Mouse (Mus musculus) kidney, adult 8-10 months (tissue): ENCODE data around the gene Slc23a2.

ENCODE experiments used
- DNase-seq, 2 experiments: peaks; one replicate each; pipeline ENCODE4 v3.0.0; 2022

The Slc23a2 gene

DNA sequence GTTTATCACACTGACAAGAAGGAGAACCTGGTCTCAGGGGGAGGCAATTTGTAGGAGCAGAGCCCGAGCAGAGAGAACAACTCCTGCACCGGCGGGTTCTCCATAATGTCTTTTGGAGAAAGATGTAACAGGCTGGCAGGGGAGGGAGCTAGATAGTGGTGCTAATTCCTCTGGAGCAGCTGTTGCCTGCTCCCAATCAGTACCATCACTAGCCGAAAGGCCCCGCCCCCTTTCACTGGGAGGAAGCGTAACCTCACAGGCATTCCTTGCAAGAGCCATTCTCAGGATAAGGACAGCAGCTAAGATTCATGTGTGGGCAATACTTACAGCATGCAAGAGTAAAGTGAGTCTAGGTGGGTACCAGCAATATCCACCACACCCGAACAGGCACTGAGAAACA is 127.3 kb downstream of the Slc23a2 start:
- DNase-seq, result no peak

DNA sequence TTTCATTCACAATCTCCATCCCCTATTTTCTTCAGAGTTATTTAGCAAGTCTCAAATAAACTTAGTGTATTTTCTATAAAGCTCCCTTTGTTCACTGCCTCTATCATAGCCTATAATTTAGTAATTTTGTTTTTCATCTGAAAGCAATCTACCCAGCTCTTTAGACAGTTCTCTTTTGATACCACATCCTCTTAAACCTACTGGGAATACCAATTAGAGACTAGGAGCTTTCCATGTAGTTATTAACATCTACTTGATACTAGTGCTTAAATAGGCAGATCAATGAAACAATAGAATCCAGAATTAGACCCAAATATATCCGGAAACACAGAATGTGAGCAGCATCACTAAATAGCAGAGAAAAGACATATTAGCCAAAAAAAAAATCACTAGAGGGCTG is 128.9 kb downstream of the Slc23a2 start:
- no peak for DNase-seq

DNA sequence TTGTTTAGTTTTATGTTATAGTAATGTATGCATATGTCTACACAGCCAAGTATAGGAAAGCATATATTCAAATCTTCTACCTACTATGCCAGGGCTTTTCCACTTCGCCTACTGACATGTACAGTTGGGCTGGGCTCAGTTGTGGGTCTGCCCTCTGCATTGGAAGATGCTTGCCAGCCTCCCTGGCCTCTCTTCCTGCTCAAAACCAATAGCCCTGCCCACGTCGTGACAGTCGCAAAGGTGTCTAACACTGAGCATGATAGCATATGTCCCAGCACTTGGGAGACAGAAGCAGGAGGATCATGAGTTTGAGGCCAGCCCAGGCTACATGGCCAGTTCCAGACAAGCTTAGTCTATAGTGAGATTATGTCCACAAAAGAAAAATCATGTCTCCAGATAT is 131.8 kb downstream of the Slc23a2 start:
- DNase-seq, result no peak

DNA sequence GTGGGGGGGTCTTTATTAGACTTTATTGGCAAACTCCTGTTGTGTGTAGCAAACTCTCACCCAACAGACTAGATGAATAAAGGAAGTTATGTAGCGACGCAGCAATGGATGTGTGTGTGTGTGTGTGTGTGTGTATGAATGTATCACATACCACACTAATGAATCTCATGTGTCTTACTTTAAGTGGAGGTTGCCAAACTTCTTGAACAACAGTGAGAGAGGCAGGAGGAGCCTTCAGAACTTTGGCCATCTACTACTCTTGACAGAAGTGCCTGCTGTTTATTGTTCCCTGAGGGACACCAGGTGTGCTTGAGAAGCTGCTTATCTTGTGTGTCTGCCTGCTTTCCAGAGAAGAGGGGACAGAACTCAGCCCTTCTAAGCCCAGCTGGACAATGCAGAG is 134.1 kb downstream of the Slc23a2 start:
- no peak for DNase-seq

DNA sequence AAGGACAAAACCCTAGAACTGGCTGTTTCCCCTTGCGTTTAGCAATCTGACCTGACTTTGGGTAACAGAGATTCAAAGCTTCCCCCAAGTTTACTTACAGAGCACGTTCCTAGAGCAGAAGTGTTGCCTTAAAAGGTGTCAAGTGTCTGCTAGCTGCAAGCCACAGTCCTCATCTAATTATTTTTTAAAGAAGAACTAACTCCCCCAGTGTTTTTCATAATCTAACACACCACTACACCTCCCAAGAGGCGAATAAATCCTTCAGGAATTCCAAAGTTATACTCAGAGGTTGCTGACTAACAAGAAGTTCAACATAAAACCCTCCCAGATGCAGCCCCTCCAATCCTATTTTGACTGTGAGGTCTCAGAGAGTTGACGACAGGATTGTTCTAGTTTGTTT is 136.7 kb downstream of the Slc23a2 start:
- DNase-seq, result no peak

DNA sequence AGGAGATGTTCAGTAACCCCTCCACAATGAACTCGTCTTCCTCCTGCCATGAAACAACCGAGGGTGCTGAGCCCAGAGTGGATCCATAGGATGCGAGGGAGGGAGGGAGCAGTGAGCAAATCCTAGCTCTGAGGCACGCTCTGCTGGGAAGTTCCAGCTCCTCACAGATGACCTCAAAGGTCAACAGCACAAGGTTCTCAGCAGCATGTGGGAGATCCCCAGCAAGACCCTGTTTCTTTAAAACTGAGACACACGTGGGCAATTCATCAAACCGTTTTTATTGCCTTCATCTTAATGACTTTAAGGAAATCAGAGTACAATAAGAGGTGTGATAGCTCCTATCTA is 137.5 kb downstream of the Slc23a2 start:
- DNase-seq, result no peak

DNA sequence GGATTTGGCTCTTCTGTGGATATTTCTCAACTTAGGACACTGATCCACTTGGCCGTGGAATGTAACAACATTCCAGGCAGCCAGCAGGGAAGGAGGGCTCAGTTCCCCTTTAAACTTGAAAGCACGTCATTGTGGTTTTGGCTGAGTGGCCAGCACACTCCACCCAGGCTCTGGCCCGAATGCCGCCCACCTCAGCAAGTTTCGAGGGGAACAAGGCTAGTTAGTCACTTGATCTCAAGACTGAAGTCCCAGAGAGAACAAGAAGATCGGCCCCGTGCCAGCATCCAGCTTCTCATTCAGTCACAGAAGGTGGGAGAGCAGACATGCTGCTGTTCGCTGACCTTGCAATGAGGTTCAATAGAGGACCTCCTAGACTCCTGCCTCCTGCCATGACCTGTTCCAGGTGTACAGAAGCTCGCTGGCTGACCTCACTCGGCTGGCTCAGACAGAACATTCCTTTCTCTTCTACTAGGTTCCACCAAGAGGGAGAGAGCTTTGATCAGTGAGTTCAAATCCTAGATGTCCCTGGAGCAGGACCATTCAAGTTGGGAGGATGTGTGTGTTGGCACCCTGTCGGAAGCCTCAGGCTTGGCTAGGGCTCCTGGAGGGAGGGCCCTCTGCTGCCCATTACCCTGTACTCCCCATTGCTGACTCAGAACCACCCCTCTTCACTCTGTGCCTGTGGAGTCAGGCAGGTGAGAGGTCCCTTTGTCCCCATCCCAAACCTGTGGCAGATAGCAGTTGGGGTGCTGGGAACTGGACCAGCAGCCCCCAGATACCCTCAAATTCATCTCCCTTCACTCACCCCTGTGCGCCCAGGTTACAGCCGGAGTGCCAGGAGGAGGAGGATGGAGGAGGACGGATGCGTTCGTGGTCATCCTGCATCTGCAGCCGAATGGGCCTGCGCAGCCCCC is 138.1 kb downstream of the Slc23a2 start:
- DNase-seq, result peak; percentile 81 to 83

DNA sequence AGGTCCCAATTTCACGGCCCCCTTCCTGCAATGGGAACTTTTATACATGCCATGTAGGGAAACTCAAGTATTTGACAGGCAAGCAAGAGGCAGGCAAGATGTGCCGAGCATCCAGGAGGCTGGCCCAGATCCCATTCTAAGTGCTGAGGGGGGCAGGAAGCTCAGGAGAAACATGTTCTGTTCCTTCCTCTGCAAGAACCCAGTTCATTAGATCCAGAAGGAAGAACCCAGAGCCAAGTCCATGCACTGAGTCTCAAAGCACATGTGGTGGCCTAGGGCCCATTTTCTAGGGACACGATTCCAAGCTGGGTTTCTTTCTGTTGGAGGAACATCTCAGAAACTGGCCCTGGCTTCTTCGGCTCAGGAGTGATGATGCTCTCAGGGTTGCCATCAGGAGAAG is 139.5 kb downstream of the Slc23a2 start:
- no peak for DNase-seq

DNA sequence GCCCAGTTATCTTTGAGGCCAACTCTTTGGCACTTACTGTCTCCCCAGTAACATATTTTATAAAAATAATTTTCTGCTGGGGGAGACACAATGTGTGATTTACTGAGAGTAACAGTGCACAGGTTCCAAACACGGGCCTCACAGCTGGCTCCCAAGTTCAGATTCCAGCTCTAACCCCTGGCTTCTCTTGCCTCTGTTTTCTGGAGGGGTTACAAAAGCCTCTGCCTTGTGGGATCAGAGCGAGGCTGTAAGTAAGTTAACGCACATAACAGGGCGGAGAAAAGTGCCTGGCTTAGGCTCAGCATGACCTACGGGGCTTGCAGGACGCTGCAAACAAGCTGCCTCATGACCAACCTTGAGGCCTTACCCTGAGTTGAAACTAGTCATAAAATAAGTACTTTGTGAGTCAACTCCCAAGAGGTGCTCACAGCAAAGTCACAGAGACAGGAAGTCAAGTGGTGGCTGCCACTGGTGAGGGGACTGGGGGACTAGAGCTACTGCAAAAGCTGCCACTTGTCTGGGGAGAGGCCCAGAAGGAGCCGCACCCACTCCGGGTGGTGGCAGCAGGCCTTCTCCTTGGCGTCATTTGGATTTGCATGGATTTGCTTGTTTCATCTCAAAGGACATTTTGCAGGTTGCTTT is 140.3 kb downstream of the Slc23a2 start:
- no peak for DNase-seq

DNA sequence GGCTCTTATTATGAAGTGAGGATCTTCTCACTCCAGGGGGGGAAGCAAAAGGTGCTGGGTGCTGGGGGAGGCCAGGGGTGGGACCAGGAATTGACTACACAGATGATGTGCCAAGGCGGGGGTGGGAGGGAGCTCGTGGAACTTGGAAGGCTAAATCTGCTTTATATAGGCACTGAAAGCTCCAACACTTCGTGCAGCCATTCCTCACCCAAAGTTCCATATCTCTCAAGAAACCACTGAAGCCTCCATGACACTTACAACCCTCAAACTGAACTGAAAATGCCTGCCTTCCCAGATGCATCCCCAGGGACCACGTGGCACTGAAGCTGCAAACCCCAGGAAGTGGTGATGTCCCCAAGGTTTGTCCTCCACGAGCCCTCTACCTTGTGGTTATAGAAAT is 141.0 kb downstream of the Slc23a2 start:
- no peak for DNase-seq
